Mouse (Mus musculus) mouse embryonic stem cell (cell line): ENCODE measurements around the gene Cfc1.

Experiments used
- in situ Hi-C, 2 experiments: fragments of 300-500 bp; cut with MboI; formaldehyde crosslinking; loops; 1 replicate in 1 of 2; 3 replicates in 1 of 2; pipeline ENCODE4 v1.14.3; 2019 to 2020; ENCODE audit warnings: low sequenced_read_pairs in 2 of 2, low pct_unique_long_range_greater_than_20kb in 1 of 2, mixed read lengths in 1 of 2; ENCODE audit not compliant: unreplicated experiment in 1 of 2

Gene Cfc1

GRCm38 (mm10) chr1:34536291-34536766 lies 881 bp downstream of the Cfc1 start:
- in situ Hi-C loops = no loop called here

GRCm38 (mm10) chr1:34536767-34537485 lies 1.5 kb downstream of the Cfc1 start:
- in situ Hi-C loops = no loop called here

GRCm38 (mm10) chr1:34547074-34547473 lies 11.6 kb downstream of the Cfc1 start:
- in situ Hi-C loops = no loop called here

GRCm38 (mm10) chr1:34553690-34554089 lies 18.2 kb downstream of the Cfc1 start:
- in situ Hi-C loops = no loop called here

- in situ Hi-C loops = no loop called here
These were observed 18.8 kb downstream of the Cfc1 start for GRCm38 (mm10) chr1:34554275-34554674.

- in situ Hi-C loops = no loop called here
These were observed 25.4 kb downstream of the Cfc1 start, which contains the start of gene Prss40 for GRCm38 (mm10) chr1:34560843-34561242. TSS of gene Prss40 (minus strand) at chr1:34560943.

- in situ Hi-C loops = no loop called here
These were observed 29.1 kb downstream of the Cfc1 start for GRCm38 (mm10) chr1:34564383-34565045.

GRCm38 (mm10) chr1:34568120-34568519 lies 32.7 kb downstream of the Cfc1 start:
- in situ Hi-C loops = no loop called here

- in situ Hi-C loops = no loop called here
These were observed 34.4 kb downstream of the Cfc1 start for GRCm38 (mm10) chr1:34569876-34570275.

GRCm38 (mm10) chr1:34571431-34571830 lies 36.0 kb downstream of the Cfc1 start:
- in situ Hi-C loops = no loop called here

- in situ Hi-C loops = no loop called here
These were observed 37.8 kb downstream of the Cfc1 start for GRCm38 (mm10) chr1:34573221-34573620.

GRCm38 (mm10) chr1:34578851-34579781 lies 43.7 kb downstream of the Cfc1 start, which contains the start of gene Amer3:
TSS of gene Amer3 (plus strand) at chr1:34579657.
- in situ Hi-C loops = no loop called here

- in situ Hi-C loops = no loop called here
These were observed 44.4 kb downstream of the Cfc1 start for GRCm38 (mm10) chr1:34579782-34580356.

GRCm38 (mm10) chr1:34582218-34582617 lies 46.8 kb downstream of the Cfc1 start:
- in situ Hi-C loops = no loop called here

GRCm38 (mm10) chr1:34583821-34584263 lies 48.4 kb downstream of the Cfc1 start:
- in situ Hi-C loops = no loop called here

- in situ Hi-C loops = no loop called here
These were observed 49.3 kb downstream of the Cfc1 start for GRCm38 (mm10) chr1:34584736-34585135.

- in situ Hi-C loops = no loop called here
These were observed 52.0 kb downstream of the Cfc1 start for GRCm38 (mm10) chr1:34587298-34588096.
